Mouse (Mus musculus) lung, embryonic 14.5 days (tissue): ENCODE measurements at regions not wholly inside any gene's neighbourhood (a gene's known extent, or its start where the extent isn't known, plus 50 kb on each side); places are given as distances from the start of the nearest gene placed in this dataset.

Source experiments
- ATAC-seq: fragments of 200-750 bp; cut with Nextera tagmentation; 2 replicates; pipeline ENCODE4 v1.8.0; 2017; ENCODE audit warnings: mild to moderate bottlenecking, moderate TSS enrichment, moderate library complexity; ENCODE audit not compliant: insufficient read depth
- DNase-seq: peaks from one replicate; pipeline ENCODE4 v3.0.0-alpha.2; 2015
- H3K27ac ChIP-seq: fragments of 300-500 bp; sonication (generic); 2 replicates; pipeline ENCODE4 v1.5.1; 2014; ENCODE audit warnings: low read depth, mild to moderate bottlenecking, moderate library complexity
- H3K27me3 ChIP-seq: fragments of 300-500 bp; sonication (generic); 2 replicates; pipeline ENCODE4 v1.6.1; 2014; ENCODE audit warnings: low read length, control low read depth; ENCODE audit not compliant: insufficient read depth
- H3K36me3 ChIP-seq: fragments of 300-500 bp; sonication (generic); 2 replicates; pipeline ENCODE4 v1.6.1; 2014; ENCODE audit warnings: control low read depth; ENCODE audit not compliant: insufficient read depth
- H3K4me1 ChIP-seq: fragments of 300-500 bp; sonication (generic); 2 replicates; pipeline ENCODE4 v1.6.1; 2014; ENCODE audit warnings: antibody characterized with exemption, control low read depth; ENCODE audit not compliant: insufficient read depth
- H3K4me2 ChIP-seq: fragments of 300-500 bp; sonication (generic); 2 replicates; pipeline ENCODE4 v1.6.1; 2014; ENCODE audit warnings: mild to moderate bottlenecking
- H3K4me3 ChIP-seq: fragments of 300-500 bp; sonication (generic); 2 replicates; pipeline ENCODE4 v1.5.1; 2014; ENCODE audit warnings: low read depth, low read length
- H3K9ac ChIP-seq: fragments of 300-500 bp; sonication (generic); 2 replicates; pipeline ENCODE4 v1.6.1; 2014
- H3K9me3 ChIP-seq: fragments of 300-500 bp; sonication (generic); 2 replicates; pipeline ENCODE4 v1.6.1; 2016; ENCODE audit warnings: low read depth, low read length, control low read depth
- CTCF ChIP-seq: IDR thresholded peaks from 2 replicates; pipeline ENCODE4 v1.5.1; 2016; ENCODE audit warnings: antibody characterized with exemption, low read depth
- WGBS: fragments of 180-500 bp; shearing (Covaris S2); extraction: QIAGEN DNeasy Blood & Tissue Kit; methylation state at CpG from one replicate; pipeline ENCODE4 v1.1.7; 2014; 5-methylcytosine and 5-hydroxymethylcytosine counted together

- H3K36me3 ChIP-seq, result no peaks in the 10 kb centered on the region
- no peak overlapping the region for H3K4me2 ChIP-seq
- no peaks in the 10 kb centered on the region for H3K9me3 ChIP-seq
- TF ChIP-seq CTCF, result no peak
- no peaks in the 10 kb centered on the region for H3K27me3 ChIP-seq
- H3K4me3 ChIP-seq, result no peak overlapping the region
- DNase-seq, result no peak
- H3K4me1 ChIP-seq, result no peaks in the 10 kb centered on the region
- no peak overlapping the region for H3K27ac ChIP-seq
- no peak overlapping the region for H3K9ac ChIP-seq
- 89% methylated on average over 7 of the region's 7 CpGs for WGBS
- ATAC-seq, result no peak
Observed at GRCm38 (mm10) chr2:9758983-9759382, 122.1 kb upstream of the 4930412O13Rik start.

GRCm38 (mm10) chr2:9759389-9760104 is 121.5 kb upstream of the 4930412O13Rik start:
- Histone ChIP-seq H3K4me2 (no peak overlapping the region), H3K4me1 (no peaks in the 10 kb centered on the region), H3K4me3 (no peak overlapping the region), H3K27me3 (no peaks in the 10 kb centered on the region), H3K9me3 (no peaks in the 10 kb centered on the region), H3K36me3 (no peaks in the 10 kb centered on the region), H3K9ac (no peak overlapping the region), H3K27ac (no peak overlapping the region)
- DNase-seq (no peak), ATAC-seq (no peak)
- 78% methylated on average over 7 of the region's 7 CpGs for WGBS
- no peak for TF ChIP-seq CTCF

GRCm38 (mm10) chr2:9780159-9780558 is 100.9 kb upstream of the 4930412O13Rik start:
- Histone ChIP-seq H3K27me3 (no peaks in the 10 kb centered on the region), H3K4me3 (no peak overlapping the region), H3K4me1 (no peaks in the 10 kb centered on the region), H3K9me3 (no peaks in the 10 kb centered on the region), H3K27ac (no peak overlapping the region), H3K4me2 (no peak overlapping the region), H3K36me3 (no peaks in the 10 kb centered on the region), H3K9ac (no peak overlapping the region)
- TF ChIP-seq CTCF, result no peak
- WGBS, result 56% methylated on average over 2 of the region's 2 CpGs
- no peak for DNase-seq
- no peak for ATAC-seq

- H3K4me3 ChIP-seq, result no peak overlapping the region
- ATAC-seq (no peak), DNase-seq (no peak)
- no peaks in the 10 kb centered on the region for H3K36me3 ChIP-seq
- H3K27ac ChIP-seq, result no peak overlapping the region
- no peaks in the 10 kb centered on the region for H3K9me3 ChIP-seq
- no peaks in the 10 kb centered on the region for H3K27me3 ChIP-seq
- 61% methylated on average over 3 of the region's 3 CpGs for WGBS
- no peak for TF ChIP-seq CTCF
- no peaks in the 10 kb centered on the region for H3K4me1 ChIP-seq
- no peak overlapping the region for H3K9ac ChIP-seq
- H3K4me2 ChIP-seq, result no peak overlapping the region
Observed at GRCm38 (mm10) chr2:9782698-9783097, 98.4 kb upstream of the 4930412O13Rik start.

- Histone ChIP-seq H3K9me3 (no peaks in the 10 kb centered on the region), H3K4me3 (no peak overlapping the region), H3K9ac (no peak overlapping the region), H3K4me1 (no peaks in the 10 kb centered on the region), H3K27ac (no peak overlapping the region), H3K36me3 (no peaks in the 10 kb centered on the region), H3K4me2 (no peak overlapping the region), H3K27me3 (no peaks in the 10 kb centered on the region)
- no peak for TF ChIP-seq CTCF
- no peak for DNase-seq
- 80% methylated on average over 1 of the region's 1 CpGs for WGBS
- ATAC-seq, result no peak
Observed at GRCm38 (mm10) chr2:9791970-9792369, 89.1 kb upstream of the 4930412O13Rik start.

GRCm38 (mm10) chr2:9792381-9792780 is 88.7 kb upstream of the 4930412O13Rik start:
- ATAC-seq (no peak), DNase-seq (no peak)
- Histone ChIP-seq H3K4me2 (no peak overlapping the region), H3K4me1 (no peaks in the 10 kb centered on the region), H3K36me3 (no peaks in the 10 kb centered on the region), H3K27me3 (no peaks in the 10 kb centered on the region), H3K9me3 (no peaks in the 10 kb centered on the region), H3K4me3 (no peak overlapping the region), H3K27ac (no peak overlapping the region), H3K9ac (no peak overlapping the region)
- 92% methylated on average over 1 of the region's 1 CpGs for WGBS
- TF ChIP-seq CTCF, result no peak

- no peak overlapping the region for H3K9ac ChIP-seq
- DNase-seq (no peak), ATAC-seq (no peak)
- H3K9me3 ChIP-seq, result no peaks in the 10 kb centered on the region
- TF ChIP-seq CTCF, result no peak
- WGBS, result 62% methylated on average over 4 of the region's 4 CpGs
- H3K4me3 ChIP-seq, result no peak overlapping the region
- no peaks in the 10 kb centered on the region for H3K36me3 ChIP-seq
- H3K27ac ChIP-seq, result no peak overlapping the region
- H3K27me3 ChIP-seq, result no peaks in the 10 kb centered on the region
- no peak overlapping the region for H3K4me2 ChIP-seq
- no peaks in the 10 kb centered on the region for H3K4me1 ChIP-seq
Observed at GRCm38 (mm10) chr2:9795401-9795800, 85.7 kb upstream of the 4930412O13Rik start.
